ENCODE assay signal across 8 mouse cellular contexts in the genomic region with DNA sequence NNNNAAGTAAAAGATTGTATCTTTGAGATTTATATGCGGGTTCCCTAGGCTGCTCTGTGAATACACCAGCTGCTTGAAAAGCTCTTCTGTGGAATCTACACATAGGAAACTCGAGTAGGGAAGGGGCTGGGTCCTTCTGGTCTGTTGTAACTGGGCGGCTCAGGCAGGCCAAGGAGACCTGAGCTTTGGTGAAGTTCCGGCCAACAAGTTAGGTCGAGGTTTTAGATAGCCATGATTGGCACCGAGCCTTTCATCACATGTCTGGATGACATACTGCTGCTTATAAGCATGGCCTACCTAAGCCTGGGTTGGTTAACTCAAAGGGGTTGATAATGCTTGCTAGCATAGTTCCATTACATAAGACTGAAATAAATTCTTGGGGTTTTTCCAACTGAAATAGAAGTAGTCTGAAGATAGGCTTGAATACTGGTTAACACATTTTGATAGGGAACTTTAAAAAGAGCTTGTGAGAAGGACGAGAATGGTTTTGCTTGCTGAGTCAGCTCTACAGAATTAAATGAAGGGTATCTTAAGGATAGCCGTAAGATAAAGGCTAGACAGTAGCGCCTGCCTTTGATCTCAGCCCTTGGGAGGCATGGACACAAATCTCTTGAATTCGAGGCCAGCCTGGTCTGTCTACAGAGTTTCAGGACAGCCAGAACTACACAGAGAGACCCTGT. TPM values are rescaled to one million over a fixed set of nuclear protein-coding genes. Genes with fewer than 3 reads are reported as not detected.
DNase-seq lines count a peak whose midpoint lies in the region.

No protein-coding gene starts in this region.

- no peaks in the 10 kb centered on the region for H3K27me3 ChIP-seq in splenic B cell, adult 2 months (ENCODE audit: control insufficient read depth, insufficient read depth, low read length, poor library complexity, severe bottlenecking)

- intact Hi-C loops in heart, postnatal 10 days (cut with DNase I): no loop called here

- peaks cover 29% of the 10 kb centered on the region for H3K36me3 ChIP-seq in macrophage (ENCODE audit: inconsistent target)
- peaks cover 7% of the 10 kb centered on the region for H3K36me3 ChIP-seq in splenic B cell, adult 2 months (ENCODE audit: control insufficient read depth, insufficient read depth, low read length, poor library complexity, severe bottlenecking)

- peak overlapping the region; percentile 88 for H3K27ac ChIP-seq in macrophage

- DNase-seq in frontal cortex, postnatal 36 days (ENCODE audit: low spot score in 2 of 2): peak; percentile 41 to 51
- DNase-seq in frontal cortex, postnatal 10 days (ENCODE audit: low spot score in 2 of 2): no peak
- peak; percentile 68 for DNase-seq in adrenal gland, adult 8-10 months
- DNase-seq in fibroblast of lung, adult 2 months (ENCODE audit: low read depth): peak; percentile 62
- peak; percentile 85 to 89 for DNase-seq in heart, postnatal 10 days
- peak; percentile 53 to 66 for DNase-seq in kidney, postnatal 4 days
- DNase-seq in splenic B cell, adult 2 months (ENCODE audit: low read depth, low spot score): peak; percentile 59

- H3K4me3 ChIP-seq in macrophage (ENCODE audit: inconsistent target): peak overlapping the region; percentile 99

- WGBS in macrophage (ENCODE audit: missing documents): 7% methylated on average over 10 of the region's 10 CpGs

- H3K79me2 ChIP-seq in macrophage (ENCODE audit: inconsistent target): peaks cover 65% of the 10 kb centered on the region

RNA-seq across cellular contexts. Expression of a gene that starts 1.5 kb away (rescaled TPM):
- total RNA-seq in adrenal gland, adult 8-10 months (2022): 100 to 1,000 TPM; 560 to 666 (median 578) TPM
- 100 to 1,000 TPM; 639 to 645 TPM for total RNA-seq in heart, postnatal 10 days (2021)
- 100 to 1,000 TPM in 1 of 26 experiments, 10 to 100 TPM in 25; 30.8 to 141 (median 53.1) TPM for total RNA-seq in macrophage (2018; cell fraction: chromatin; rRNA removed)
- 100 to 1,000 TPM; 284 to 845 (median 449) TPM for total RNA-seq in macrophage (2018; cell fraction: cytosol; rRNA removed)
- 100 to 1,000 TPM in 5 of 26 experiments, 10 to 100 TPM in 21; 51.7 to 128 (median 91.8) TPM for total RNA-seq in macrophage (2018; cell fraction: nucleus; rRNA removed)
- 676 to 712 TPM (median 694 TPM) in 3 replicates for polyA plus RNA-seq in macrophage (2018)

RNA-seq across cellular contexts. Expression of a gene that starts 21.9 kb away (rescaled TPM):
- 100 to 1,000 TPM; 128 to 203 (median 146) TPM for total RNA-seq in adrenal gland, adult 8-10 months (2022)
- 10 to 100 TPM; 91.9 to 99.8 TPM for total RNA-seq in heart, postnatal 10 days (2021)
- 10 to 100 TPM; 20.4 to 59.5 (median 32.0) TPM for total RNA-seq in macrophage (2018; cell fraction: chromatin; rRNA removed)
- total RNA-seq in macrophage (2018; cell fraction: cytosol; rRNA removed): 100 to 1,000 TPM; 104 to 143 (median 120) TPM
- total RNA-seq in macrophage (2018; cell fraction: nucleus; rRNA removed): 10 to 100 TPM; 32.1 to 91.0 (median 51.0) TPM
- 66.7 to 167 TPM (median 80.1 TPM) in 3 replicates for polyA plus RNA-seq in macrophage (2018)

RNA-seq across cellular contexts. Expression of a gene that starts 21.9 kb away (rescaled TPM):
- 1 to 10 TPM; 2.1 to 3.5 (median 3.0) TPM for total RNA-seq in adrenal gland, adult 8-10 months (2022)
- total RNA-seq in heart, postnatal 10 days (2021): 1 to 10 TPM; 8.2 to 9.6 TPM
- 10 to 100 TPM in 11 of 26 experiments, 1 to 10 TPM in 15; 1.2 to 20.8 (median 8.5) TPM for total RNA-seq in macrophage (2018; cell fraction: chromatin; rRNA removed)
- 1 to 10 TPM; 2.4 to 7.1 (median 4.7) TPM for total RNA-seq in macrophage (2018; cell fraction: cytosol; rRNA removed)
- 10 to 100 TPM in 4 of 26 experiments, 1 to 10 TPM in 22; 2.0 to 43.5 (median 6.6) TPM for total RNA-seq in macrophage (2018; cell fraction: nucleus; rRNA removed)
- 3.5 to 24.5 TPM (median 8.9 TPM) in 3 replicates for polyA plus RNA-seq in macrophage (2018)

RNA-seq across cellular contexts. Expression of a gene that starts 29.5 kb away (rescaled TPM):
- total RNA-seq in adrenal gland, adult 8-10 months (2022): under 1 TPM in 1 of 4 experiments, not detected in 3; 0.51 TPM
- total RNA-seq in heart, postnatal 10 days (2021): not detected
- not detected for total RNA-seq in macrophage (2018; cell fraction: chromatin; rRNA removed)
- total RNA-seq in macrophage (2018; cell fraction: cytosol; rRNA removed): not detected
- not detected for total RNA-seq in macrophage (2018; cell fraction: nucleus; rRNA removed)
- polyA plus RNA-seq in macrophage (2018): not detected in 3 replicates

RNA-seq across cellular contexts. Expression of a gene that starts 46.2 kb away (rescaled TPM):
- 1,000 to 10,000 TPM; 1,737 to 2,601 (median 2,176) TPM for total RNA-seq in adrenal gland, adult 8-10 months (2022)
- total RNA-seq in heart, postnatal 10 days (2021): 1,000 to 10,000 TPM; 7,591 to 7,651 TPM
- total RNA-seq in macrophage (2018; cell fraction: chromatin; rRNA removed): 100 to 1,000 TPM; 115 to 422 (median 284) TPM
- 100 to 1,000 TPM; 573 to 964 (median 692) TPM for total RNA-seq in macrophage (2018; cell fraction: cytosol; rRNA removed)
- total RNA-seq in macrophage (2018; cell fraction: nucleus; rRNA removed): 100 to 1,000 TPM; 137 to 411 (median 296) TPM
- polyA plus RNA-seq in macrophage (2018): 455 to 1,015 TPM (median 549 TPM) in 3 replicates

Comparison
In these comparisons a context has a peak if more than half of its experiments do, and no peak if none do; other contexts are left out.
1. DNase-seq: peak in frontal cortex, postnatal 36 days (2 of 2), adrenal gland, adult 8-10 months (single experiment), fibroblast of lung, adult 2 months (single experiment), heart, postnatal 10 days (2 of 2), kidney, postnatal 4 days (2 of 2) and splenic B cell, adult 2 months (single experiment); none in frontal cortex, postnatal 10 days (0 of 2).